Mouse (Mus musculus) right cerebral cortex, adult 18-20 months (tissue): Measurements from ENCODE around the gene Hdac6.
"Not testable (repeated sequence)": the region's sequence is repeated elsewhere in the genome, so short reads cannot be mapped to it uniquely, and the experiment has no call there.

Experiments
- DNase-seq: peaks from one replicate; pipeline ENCODE4 v3.0.0; 2022; ENCODE audit warnings: mixed read lengths

Hdac6 gene

GRCm38 (mm10) chrX:7919601-7920383 lies 27.9 kb downstream of the Hdac6 start, which contains the start of gene Pcsk1n:
Gene Pcsk1n, plus strand, starts transcription at chrX:7919822.
- peak; percentile 55 for DNase-seq

GRCm38 (mm10) chrX:7917960-7918359 lies 29.7 kb downstream of the Hdac6 start:
- not testable (repeated sequence) for DNase-seq

- not testable (repeated sequence) for DNase-seq
These were observed 32.0 kb downstream of the Hdac6 start for GRCm38 (mm10) chrX:7915669-7916068.

GRCm38 (mm10) chrX:7910473-7910872 lies 37.2 kb downstream of the Hdac6 start:
- no peak for DNase-seq

GRCm38 (mm10) chrX:7909242-7909641 lies 38.4 kb downstream of the Hdac6 start, which contains the start of gene Gm10490:
Gene Gm10490, plus strand, starts transcription at chrX:7909542.
- not testable (repeated sequence) for DNase-seq

GRCm38 (mm10) chrX:7907735-7908134 lies 40.0 kb downstream of the Hdac6 start, which contains the start of gene Gm10491:
Gene Gm10491, minus strand, starts transcription at chrX:7907835.
- no peak for DNase-seq

GRCm38 (mm10) chrX:7904441-7904840 lies 43.2 kb downstream of the Hdac6 start:
- DNase-seq, result no peak

- peak; percentile 91 for DNase-seq
These were observed 48.5 kb downstream of the Hdac6 start, which contains the start of the genes Pqbp1 and Timm17b for GRCm38 (mm10) chrX:7898880-7899874. Gene Pqbp1, minus strand, starts transcription at chrX:7899269. Gene Timm17b, plus strand, starts transcription at chrX:7899357.

- DNase-seq, result no peak
These were observed 49.5 kb downstream of the Hdac6 start for GRCm38 (mm10) chrX:7898211-7898610.

GRCm38 (mm10) chrX:7883841-7884567 lies 63.7 kb downstream of the Hdac6 start, which contains the start of gene Slc35a2:
Gene Slc35a2, plus strand, starts transcription at chrX:7884028.
- peak; percentile 81 for DNase-seq
